Mouse (Mus musculus): ENCODE results near the gene Gm8797.

DNA sequence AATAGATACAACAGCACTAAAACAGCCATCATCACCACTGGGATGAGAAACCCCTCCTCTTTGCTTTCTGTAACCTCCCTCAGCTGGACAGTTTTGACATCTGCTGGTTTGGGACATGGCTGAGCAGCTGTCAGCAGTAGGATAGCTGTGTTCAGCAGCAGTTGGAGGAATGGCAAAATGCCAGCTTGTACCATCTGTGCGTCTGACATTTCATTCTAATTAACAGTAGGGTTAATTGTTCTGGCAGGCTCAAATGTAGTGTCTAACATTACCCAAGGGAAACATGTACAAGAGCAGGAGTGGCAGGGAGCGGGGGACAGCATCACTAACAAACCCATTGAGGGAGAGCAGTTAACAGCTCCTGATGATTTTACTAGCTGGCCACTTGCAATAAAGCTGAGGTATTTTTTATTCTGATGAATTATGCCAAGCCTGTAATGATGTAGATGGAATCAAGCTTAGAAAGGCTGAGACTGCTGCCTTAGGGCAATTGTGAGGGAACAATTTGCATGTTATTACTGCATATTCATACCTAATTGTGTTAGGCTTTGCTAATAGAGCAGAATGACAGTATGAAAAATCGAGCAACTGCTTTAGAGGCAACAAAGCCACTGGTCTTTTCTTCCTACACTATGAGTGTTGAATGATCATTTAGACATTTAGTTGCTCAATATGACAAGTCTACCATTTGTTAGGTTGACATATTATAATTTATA is 4.3 kb downstream of the Gm8797 start:
- TF ChIP-seq CTCF (IDR thresholded peaks at IDR 0.05; ENCODE audit: extremely low read depth, insufficient read length, insufficient replicate concordance, low read depth, low read length), result no peak
- no peak for TF ChIP-seq POLR2A (IDR thresholded peaks at IDR 0.05; ENCODE audit: low read depth, low read length)

All from small intestine, adult 2 months (tissue).